Mouse (Mus musculus): Measurements from ENCODE around the gene Mycl.

DNA sequence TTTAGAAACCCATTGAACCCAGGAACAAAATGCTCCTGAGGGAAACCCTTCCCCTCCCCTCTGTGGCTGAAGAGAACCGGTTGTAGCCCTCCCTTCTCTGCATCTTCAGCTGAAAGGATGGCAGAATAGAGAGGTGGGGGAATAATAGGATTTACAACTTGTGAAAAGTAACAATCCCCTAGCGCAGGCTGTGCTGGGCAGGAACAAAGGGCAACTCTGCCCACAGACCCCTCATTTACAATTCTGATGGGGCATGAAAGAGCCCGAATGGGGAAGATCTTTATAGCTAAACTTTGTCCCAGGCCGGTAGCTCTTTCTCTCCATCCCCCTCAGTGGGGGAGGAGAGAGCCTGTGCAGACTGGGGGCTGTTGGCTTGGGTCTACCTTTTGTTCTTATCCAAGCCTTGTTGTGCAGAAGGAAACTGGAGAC is 3.8 kb downstream of the Mycl start:
- no peak for TF ChIP-seq POLR2A (IDR thresholded peaks at IDR 0.05; ENCODE audit: borderline replicate concordance, extremely low read depth, insufficient read depth, insufficient read length, poor library complexity, severe bottlenecking)
- no peak for TF ChIP-seq CTCF (IDR thresholded peaks at IDR 0.05; ENCODE audit: borderline replicate concordance, extremely low read depth, insufficient read depth, insufficient read length)
